ENCODE assay signal across 8 mouse cellular contexts in genomic region chr5:5693541-5693955, GRCm38 (mm10). TPM values are rescaled to one million over a fixed set of nuclear protein-coding genes. Genes with fewer than 3 reads are reported as not detected.
DNase-seq lines count a peak whose midpoint lies in the region; ATAC-seq and TF ChIP-seq lines count a peak whose summit lies in the region.

No protein-coding gene starts in this region.

- peak overlapping the region; percentile 95 for H3K27ac ChIP-seq in kidney, adult 2 months (ENCODE audit: insufficient read depth, low read depth, low read length)
- no peak overlapping the region for H3K27ac ChIP-seq in bone marrow macrophage, adult 2 months (ENCODE audit: insufficient read depth, low read depth, low read length)
- H3K27ac ChIP-seq in forebrain, embryonic 12.5 days, result no peak overlapping the region
- peak overlapping the region; percentile 50 for H3K27ac ChIP-seq in limb, embryonic 15.5 days
- peak overlapping the region; percentile 61 for H3K27ac ChIP-seq in stomach, embryonic 15.5 days

- H3K4me2 ChIP-seq in forebrain, embryonic 12.5 days, result peak overlapping the region; percentile 84
- peak overlapping the region; percentile 67 for H3K4me2 ChIP-seq in limb, embryonic 15.5 days
- peak overlapping the region; percentile 73 for H3K4me2 ChIP-seq in stomach, embryonic 15.5 days

- peaks cover 9% of the 10 kb centered on the region; the same call in 1 of the 2 replicates for H3K4me1 ChIP-seq in kidney, adult 2 months (ENCODE audit: control insufficient read depth, insufficient read depth, low read length)
- no peaks in the 10 kb centered on the region; the same call in 1 of the 2 replicates for H3K4me1 ChIP-seq in bone marrow macrophage, adult 2 months (ENCODE audit: control insufficient read depth, insufficient read depth, low read length)
- peaks cover 6% of the 10 kb centered on the region; the same call in 1 of the 2 replicates for H3K4me1 ChIP-seq in forebrain, embryonic 12.5 days
- H3K4me1 ChIP-seq in limb, embryonic 15.5 days, result peaks cover 4% of the 10 kb centered on the region; the same call in 1 of the 2 replicates
- H3K4me1 ChIP-seq in stomach, embryonic 15.5 days, result no peaks in the 10 kb centered on the region

- TF ChIP-seq POLR2A in kidney, adult 2 months (IDR thresholded peaks at IDR 0.05; ENCODE audit: low read depth, low read length), result no peak
- no peak for TF ChIP-seq POLR2A in bone marrow macrophage, adult 2 months (IDR thresholded peaks at IDR 0.05; ENCODE audit: borderline replicate concordance, low read depth, low read length)

- peak; percentile 30 for DNase-seq in kidney, adult 2 months
- no peak for DNase-seq in kidney, postnatal 4 days
- DNase-seq in urinary bladder, adult 18-20 months (ENCODE audit: low spot score in 2 of 2), result no peak
- no peak for DNase-seq in spleen, postnatal 36 days (ENCODE audit: low spot score in 2 of 2)

- peak overlapping the region; percentile 67 for H3K4me3 ChIP-seq in kidney, adult 2 months (ENCODE audit: insufficient read depth, low read depth, low read length)
- H3K4me3 ChIP-seq in bone marrow macrophage, adult 2 months (ENCODE audit: insufficient read depth, low read length), result peak overlapping the region; percentile 58
- H3K4me3 ChIP-seq in forebrain, embryonic 12.5 days (replicated peaks), result peak overlapping the region; percentile 78
- H3K4me3 ChIP-seq in limb, embryonic 15.5 days, result peak overlapping the region; percentile 79
- peak overlapping the region; percentile 77 for H3K4me3 ChIP-seq in stomach, embryonic 15.5 days (replicated peaks)

- ATAC-seq in forebrain, embryonic 12.5 days (ENCODE audit: low FRiP score), result peak; percentile 70
- peak; percentile 66; the same call in 1 of the 2 replicates for ATAC-seq in limb, embryonic 15.5 days (ENCODE audit: insufficient number of reproducible peaks, low FRiP score, low TSS enrichment, low read depth)
- ATAC-seq in stomach, embryonic 15.5 days (ENCODE audit: insufficient read depth, low FRiP score, low read depth), result peak; percentile 36

- no peaks in the 10 kb centered on the region for H3K9me3 ChIP-seq in forebrain, embryonic 12.5 days
- no peaks in the 10 kb centered on the region for H3K9me3 ChIP-seq in limb, embryonic 15.5 days
- H3K9me3 ChIP-seq in stomach, embryonic 15.5 days, result no peaks in the 10 kb centered on the region

- H3K36me3 ChIP-seq in kidney, adult 2 months (ENCODE audit: control insufficient read depth, insufficient read depth, low read length), result no peaks in the 10 kb centered on the region
- no peaks in the 10 kb centered on the region for H3K36me3 ChIP-seq in forebrain, embryonic 12.5 days (replicated peaks)
- no peaks in the 10 kb centered on the region for H3K36me3 ChIP-seq in limb, embryonic 15.5 days
- H3K36me3 ChIP-seq in stomach, embryonic 15.5 days, result no peaks in the 10 kb centered on the region

- H3K27me3 ChIP-seq in kidney, adult 2 months (replicated peaks; ENCODE audit: control insufficient read depth, insufficient read depth, low read length), result no peaks in the 10 kb centered on the region
- 0 out of 2 replicates have a peak, but pooled peaks cover 5% of the 10 kb centered on the region for H3K27me3 ChIP-seq in forebrain, embryonic 12.5 days
- no peaks in the 10 kb centered on the region for H3K27me3 ChIP-seq in limb, embryonic 15.5 days
- H3K27me3 ChIP-seq in stomach, embryonic 15.5 days (replicated peaks), result no peaks in the 10 kb centered on the region

- peak overlapping the region; percentile 83 for H3K9ac ChIP-seq in forebrain, embryonic 12.5 days
- peak overlapping the region; percentile 61 for H3K9ac ChIP-seq in limb, embryonic 15.5 days
- peak overlapping the region; percentile 69 for H3K9ac ChIP-seq in stomach, embryonic 15.5 days

- no peak for TF ChIP-seq CTCF in kidney, adult 2 months (conservative IDR thresholded peaks at IDR 0.05; ENCODE audit: insufficient read depth, insufficient read length, low read depth, low read length)
- no peak for TF ChIP-seq CTCF in bone marrow macrophage, adult 2 months (IDR thresholded peaks at IDR 0.05; ENCODE audit: low read depth, low read length)

- 1% methylated on average over 29 of the region's 29 CpGs for WGBS in kidney, adult 2 months
- WGBS in forebrain, embryonic 12.5 days, result under 1% methylated on average over 27 of the region's 29 CpGs
- WGBS in limb, embryonic 15.5 days, result under 1% methylated on average over 26 of the region's 29 CpGs
- WGBS in stomach, embryonic 15.5 days, result under 1% methylated on average over 27 of the region's 29 CpGs

RNA-seq across cellular contexts. Expression of gene Steap2, which starts 0.8 kb away (rescaled TPM):
- 71.7 and 76.1 TPM in 2 replicates for polyA plus RNA-seq in kidney, adult 2 months (2012; rRNA removed)
- 0.24 TPM in 1 of 2 replicates, not detected in the other for polyA plus RNA-seq in bone marrow macrophage, adult 2 months (2012; ENCODE audit: insufficient read depth, insufficient read length, missing spikeins)
- 7.0 and 8.3 TPM in 2 replicates for polyA plus RNA-seq in forebrain, embryonic 12.5 days (2016; fragmentation: Nextera tagmentation; extraction: Ambion mirVana)
- polyA plus RNA-seq in limb, embryonic 15.5 days (2015; fragmentation: Nextera tagmentation; extraction: Ambion mirVana), result 4.2 and 4.6 TPM in 2 replicates
- polyA plus RNA-seq in stomach, embryonic 15.5 days (2015; fragmentation: Nextera tagmentation; extraction: Ambion mirVana), result 8.1 and 8.3 TPM in 2 replicates

RNA-seq across cellular contexts. Expression of gene Cfap69, which starts 29.5 kb away (rescaled TPM):
- 3.8 and 4.5 TPM in 2 replicates for polyA plus RNA-seq in kidney, adult 2 months (2012; rRNA removed)
- not detected in 2 replicates for polyA plus RNA-seq in bone marrow macrophage, adult 2 months (2012; ENCODE audit: insufficient read depth, insufficient read length, missing spikeins)
- 8.4 and 9.3 TPM in 2 replicates for polyA plus RNA-seq in forebrain, embryonic 12.5 days (2016; fragmentation: Nextera tagmentation; extraction: Ambion mirVana)
- polyA plus RNA-seq in limb, embryonic 15.5 days (2015; fragmentation: Nextera tagmentation; extraction: Ambion mirVana), result 1.9 and 2.1 TPM in 2 replicates
- polyA plus RNA-seq in stomach, embryonic 15.5 days (2015; fragmentation: Nextera tagmentation; extraction: Ambion mirVana), result 3.1 and 3.4 TPM in 2 replicates

RNA-seq across cellular contexts. Expression of gene Steap1, which starts 55.6 kb away (rescaled TPM):
- 5.2 and 6.4 TPM in 2 replicates for polyA plus RNA-seq in kidney, adult 2 months (2012; rRNA removed)
- not detected in 2 replicates for polyA plus RNA-seq in bone marrow macrophage, adult 2 months (2012; ENCODE audit: insufficient read depth, insufficient read length, missing spikeins)
- polyA plus RNA-seq in forebrain, embryonic 12.5 days (2016; fragmentation: Nextera tagmentation; extraction: Ambion mirVana), result 3.7 and 4.3 TPM in 2 replicates
- polyA plus RNA-seq in limb, embryonic 15.5 days (2015; fragmentation: Nextera tagmentation; extraction: Ambion mirVana), result 5.2 and 5.3 TPM in 2 replicates
- polyA plus RNA-seq in stomach, embryonic 15.5 days (2015; fragmentation: Nextera tagmentation; extraction: Ambion mirVana), result 9.6 and 11.2 TPM in 2 replicates

Comparison
In these comparisons a context has a peak if more than half of its experiments do, and no peak if none do; other contexts are left out.
1. H3K27ac ChIP-seq: peak in kidney, adult 2 months (single experiment), limb, embryonic 15.5 days (single experiment) and stomach, embryonic 15.5 days (single experiment); none in bone marrow macrophage, adult 2 months (single experiment) and forebrain, embryonic 12.5 days (single experiment).
2. Peak in every context shown above with its lines, with median percentiles within 50 percentile points of each other: H3K4me3 ChIP-seq, ATAC-seq, H3K4me2 ChIP-seq and H3K9ac ChIP-seq.